Mouse (Mus musculus) spleen, embryonic (tissue): ENCODE data around the gene Gm14408.
"Not testable (repeated sequence)": the region's sequence is repeated elsewhere in the genome, so short reads cannot be mapped to it uniquely, and the experiment has no call there.

ENCODE experiments used
- CTCF ChIA-PET: fragments of 350-600 bp; sonication (Branson Sonifier 250); formaldehyde crosslinking; loops from one replicate; lab custom pipeline; 2022; lab: Charles Lee

Gene Gm14408

GRCm38 (mm10) chr2:176830840-176831239 is at the start of gene Gm14408:
TSS of gene Gm14408 (plus strand) at chr2:176831140.
- CTCF ChIA-PET: not testable (repeated sequence)

DNA sequence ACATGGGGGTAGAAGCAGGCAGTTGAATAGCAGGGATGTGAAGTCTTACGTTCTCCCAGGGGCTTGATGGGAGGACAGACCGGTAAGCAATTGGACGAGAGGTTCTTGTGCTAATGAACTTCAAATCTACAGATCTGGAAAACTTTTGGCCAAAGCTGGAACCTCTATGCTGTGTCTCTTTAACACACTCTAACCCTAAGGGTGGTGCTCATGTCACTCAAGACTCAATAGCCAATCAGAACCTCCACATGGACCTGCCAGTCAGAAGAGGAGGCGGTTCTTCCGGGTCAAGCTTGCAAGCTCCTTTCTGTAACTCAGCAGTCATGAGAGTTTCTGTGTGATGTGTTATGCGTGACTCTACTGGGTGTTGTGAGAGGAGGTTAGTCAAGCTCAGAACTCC is 32.6 kb upstream of the Gm14408 start, which contains the start of gene Gm14295:
Gene Gm14295, plus strand, starts transcription at position 301 of the 400 bp plus-strand sequence.
- CTCF ChIA-PET: not testable (repeated sequence)

DNA sequence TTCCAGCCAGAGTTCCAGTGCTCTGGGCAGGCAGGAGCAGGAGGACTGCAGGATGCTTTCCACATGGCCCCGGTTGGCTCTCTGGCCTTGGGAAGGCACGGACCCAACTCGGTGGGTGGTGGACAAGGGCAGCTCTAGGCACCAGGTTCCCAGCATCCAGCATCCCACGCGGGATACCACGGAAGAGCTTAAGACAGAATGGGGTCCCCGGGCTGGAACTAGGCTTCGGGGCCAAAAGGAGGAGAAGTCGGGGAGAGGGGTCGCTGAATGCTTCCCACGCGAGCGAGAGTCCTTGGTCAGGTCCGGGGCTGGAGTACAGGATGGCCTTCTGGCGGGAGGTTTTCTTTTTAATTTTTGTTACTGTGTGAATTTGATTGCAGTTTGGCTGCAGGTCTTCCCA is 32.2 kb upstream of the Gm14408 start:
- CTCF ChIA-PET: not testable (repeated sequence)
